Mouse (Mus musculus) bone marrow, adult 2 months (tissue): ENCODE data around the gene Lamb2. TPM values are rescaled to one million over a fixed set of nuclear protein-coding genes. Genes with fewer than 3 reads are reported as not detected.

Source experiments
- H3K27ac ChIP-seq: fragments of 200-500 bp; 2 replicates; pipeline ENCODE4 v1.5.1; 2012; ENCODE audit warnings: low read depth, mild to moderate bottlenecking, control low read depth, inconsistent platforms, low read length; ENCODE audit not compliant: control insufficient read depth, poor library complexity, insufficient read depth
- H3K4me1 ChIP-seq: fragments of 200-500 bp; 2 replicates; pipeline ENCODE4 v1.6.1; 2011; ENCODE audit warnings: low read length; ENCODE audit not compliant: control insufficient read depth, insufficient read depth
- H3K4me3 ChIP-seq: fragments of 200-500 bp; replicated peaks from 2 replicates; pipeline ENCODE3; 2011; ENCODE audit warnings: mild to moderate bottlenecking, low read depth, low read length, control low read depth; ENCODE audit not compliant: control insufficient read depth
- CTCF ChIP-seq: fragments of 200-500 bp; IDR thresholded peaks from 2 replicates; pipeline ENCODE4 v1.5.1; 2011; ENCODE audit warnings: low read length, control low read depth; ENCODE audit not compliant: control insufficient read depth, insufficient read depth
- POLR2A ChIP-seq: fragments of 200-500 bp; IDR thresholded peaks from 2 replicates; pipeline ENCODE4 v1.6.1; 2011; ENCODE audit warnings: low read depth, mild to moderate bottlenecking, control low read depth, low read length, borderline replicate concordance; ENCODE audit not compliant: control insufficient read depth
- WGBS: fragments of 180-500 bp; shearing (Covaris S2); methylation state at CpG from one replicate; pipeline ENCODE4 v1.1.7; 2018; 5-methylcytosine and 5-hydroxymethylcytosine counted together
- polyA plus RNA-seq: library from polyadenylated mRNA; stranded (reverse); fragments of >200 nt; gene quantifications from 2 replicates; pipeline ENCODE4 v1.2.4, GENCODE M21; 2011; ENCODE audit warnings: low replicate concordance; ENCODE audit not compliant: missing spikeins, insufficient read depth, insufficient read length

The Lamb2 gene
- polyA plus RNA-seq = 3.8 and 9.0 TPM in 2 replicates

- no peak for TF ChIP-seq CTCF
- no peak within 1 kb of the TSS for H3K4me3 ChIP-seq
- H3K27ac ChIP-seq = no peak within 1 kb of the TSS
- WGBS = 43% methylated on average over 10 of the region's 10 CpGs
- H3K4me1 ChIP-seq = no peaks in the 10 kb centered on the region
Observed at GRCm38 (mm10) chr9:108479721-108480351, at the start of gene Lamb2. Gene Lamb2, plus strand, starts transcription at chr9:108479736.

DNA sequence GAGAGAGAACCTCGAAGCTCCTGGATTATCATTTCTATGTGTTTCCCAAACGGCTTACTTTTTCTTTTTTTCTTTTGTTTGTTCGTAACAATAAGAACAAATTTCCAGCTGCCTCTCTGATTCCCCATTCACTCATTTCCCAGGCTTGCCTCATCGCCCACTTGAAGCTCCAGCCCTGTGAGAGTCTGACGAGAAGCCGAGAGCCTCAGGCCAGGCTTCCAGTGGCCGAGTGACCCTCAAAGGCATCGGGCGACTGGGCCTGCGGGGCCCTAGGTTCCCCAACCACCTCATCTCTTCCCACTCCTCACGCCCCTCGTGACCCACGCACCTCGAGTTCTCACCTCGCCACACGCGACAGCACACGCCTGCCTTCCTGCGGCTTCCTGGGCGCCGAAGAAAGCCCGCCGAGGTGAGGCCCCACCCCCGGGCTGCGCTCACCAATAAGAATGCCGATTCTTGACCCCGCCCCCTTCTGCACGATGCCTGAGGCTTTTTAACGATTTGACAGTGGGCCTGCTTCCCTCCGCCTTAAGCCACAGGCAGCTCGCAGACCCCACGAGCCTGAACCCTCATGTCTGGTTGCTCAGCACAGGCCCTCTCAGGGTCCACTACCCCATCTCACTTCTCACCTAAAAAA is 48.0 kb upstream of the Lamb2 start:
- WGBS = 54% methylated on average over 32 of the region's 32 CpGs
- no peak for TF ChIP-seq POLR2A
- no peak for TF ChIP-seq CTCF
- no peaks in the 10 kb centered on the region for H3K4me1 ChIP-seq
- H3K27ac ChIP-seq = no peak overlapping the region
- H3K4me3 ChIP-seq = no peak overlapping the region

DNA sequence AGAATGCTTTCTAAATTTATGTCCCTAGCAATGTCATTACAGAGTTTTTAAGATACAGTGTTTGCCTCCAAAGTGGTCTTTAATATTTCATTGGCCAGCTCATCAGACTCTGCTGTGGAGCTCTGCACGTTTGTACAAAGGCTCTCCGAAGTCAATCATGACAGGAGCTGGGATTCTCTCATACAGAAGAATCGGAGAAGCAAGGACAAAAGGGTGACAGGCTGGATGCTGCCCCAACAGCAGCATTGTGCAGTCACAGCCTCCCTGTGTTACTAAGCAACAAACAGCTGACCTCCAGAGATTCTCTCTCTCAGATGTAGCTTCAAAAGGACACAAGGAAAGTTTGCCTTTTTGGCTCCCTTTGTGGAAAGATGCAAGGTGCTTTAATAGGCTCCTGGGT is 43.4 kb upstream of the Lamb2 start, which contains the start of gene BC048562:
TSS of gene BC048562 (plus strand) at position 301 of the 400 bp plus-strand sequence.
- H3K4me3 ChIP-seq = no peak within 1 kb of the TSS
- TF ChIP-seq CTCF (no peak), POLR2A (no peak)
- no peak within 1 kb of the TSS for H3K27ac ChIP-seq
- WGBS = 76% methylated on average over 3 of the region's 3 CpGs
- H3K4me1 ChIP-seq = no peaks in the 10 kb centered on the region

- WGBS = 89% methylated on average over 6 of the region's 6 CpGs
- no peak overlapping the region for H3K4me3 ChIP-seq
- H3K4me1 ChIP-seq = no peaks in the 10 kb centered on the region; the same call in 1 of the 2 replicates
- TF ChIP-seq CTCF = no peak
- TF ChIP-seq POLR2A = no peak
- H3K27ac ChIP-seq = no peak overlapping the region
Observed at GRCm38 (mm10) chr9:108439176-108439575, 40.4 kb upstream of the Lamb2 start.

- no peak for TF ChIP-seq CTCF
- no peak for TF ChIP-seq POLR2A
- Histone ChIP-seq H3K27ac (no peak overlapping the region), H3K4me3 (no peak overlapping the region), H3K4me1 (peaks cover 6% of the 10 kb centered on the region)
- 75% methylated on average over 5 of the region's 5 CpGs for WGBS
Observed at GRCm38 (mm10) chr9:108440485-108440884, 39.1 kb upstream of the Lamb2 start.

GRCm38 (mm10) chr9:108441236-108441919 is 38.2 kb upstream of the Lamb2 start:
- H3K27ac ChIP-seq = no peak overlapping the region
- H3K4me1 ChIP-seq = peaks cover 9% of the 10 kb centered on the region
- no peak for TF ChIP-seq CTCF
- no peak for TF ChIP-seq POLR2A
- 88% methylated on average over 11 of the region's 11 CpGs for WGBS
- no peak overlapping the region for H3K4me3 ChIP-seq

- 21% methylated on average over 9 of the region's 9 CpGs for WGBS
- no peak for TF ChIP-seq CTCF
- TF ChIP-seq POLR2A = no peak
Observed at GRCm38 (mm10) chr9:108445125-108445524, 34.4 kb upstream of the Lamb2 start.

DNA sequence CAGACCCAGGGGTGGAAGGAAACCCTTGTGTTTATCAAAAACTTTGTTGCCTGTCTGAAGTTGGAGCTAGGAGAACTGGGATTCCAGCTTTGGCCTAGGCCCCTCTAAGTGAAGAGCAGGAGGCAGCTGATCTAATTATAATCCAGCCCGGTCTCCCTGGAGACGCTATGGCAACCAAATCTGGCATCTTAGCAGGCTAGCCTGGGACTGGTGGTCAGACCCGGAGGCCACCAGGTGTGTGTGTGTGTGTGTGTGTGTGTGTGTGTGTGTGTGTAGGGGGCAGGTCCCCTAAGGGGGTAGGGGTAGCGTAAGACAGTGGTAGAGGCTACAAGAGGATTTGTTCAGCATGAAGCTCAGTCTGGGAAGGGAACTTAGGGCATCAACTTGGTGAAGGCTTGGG is 29.7 kb upstream of the Lamb2 start:
- H3K4me1 ChIP-seq = peaks cover 6% of the 10 kb centered on the region
- no peak for TF ChIP-seq POLR2A
- no peak for TF ChIP-seq CTCF
- no peak overlapping the region for H3K27ac ChIP-seq
- no peak overlapping the region for H3K4me3 ChIP-seq
- 72% methylated on average over 4 of the region's 4 CpGs for WGBS

More at GRCm38 (mm10) chr9:108445125-108445524, 34.4 kb upstream of the Lamb2 start:
- no peak overlapping the region for H3K4me3 ChIP-seq
- peaks cover 9% of the 10 kb centered on the region for H3K4me1 ChIP-seq
- no peak overlapping the region for H3K27ac ChIP-seq
